Mouse (Mus musculus) bone marrow, adult 2 months (tissue): Measurements from ENCODE around the gene Arfgap2.

Experiments
- CTCF ChIP-seq: fragments of 200-500 bp; IDR thresholded peaks from 2 replicates; pipeline ENCODE4 v1.5.1; 2011; ENCODE audit warnings: low read length, control low read depth; ENCODE audit not compliant: control insufficient read depth, insufficient read depth
- POLR2A ChIP-seq: fragments of 200-500 bp; IDR thresholded peaks from 2 replicates; pipeline ENCODE4 v1.6.1; 2011; ENCODE audit warnings: low read depth, mild to moderate bottlenecking, control low read depth, low read length, borderline replicate concordance; ENCODE audit not compliant: control insufficient read depth

- TF ChIP-seq POLR2A (no peak), CTCF (no peak)
Measured at GRCm38 (mm10) chr2:91257126-91257980, 7.4 kb upstream of the Arfgap2 start.
